Mouse (Mus musculus) hindbrain, embryonic 15.5 days (tissue): ENCODE results near the gene Colgalt1. TPM values are rescaled to one million over a fixed set of nuclear protein-coding genes. Genes with fewer than 3 reads are reported as not detected.

Source experiments
- ATAC-seq: fragments of 200-750 bp; cut with Nextera tagmentation; 2 replicates; pipeline ENCODE4 v1.8.0; 2017; ENCODE audit warnings: low read depth, moderate number of reproducible peaks, moderate TSS enrichment; ENCODE audit not compliant: low FRiP score
- H3K27ac ChIP-seq: fragments of 300-500 bp; sonication (generic); replicated peaks from 2 replicates; pipeline ENCODE4 v1.5.1; 2015; ENCODE audit warnings: mild to moderate bottlenecking, inconsistent platforms
- H3K27me3 ChIP-seq: fragments of 300-500 bp; sonication (generic); 2 replicates; pipeline ENCODE4 v1.6.1; 2015; ENCODE audit warnings: control low read depth, inconsistent platforms
- H3K36me3 ChIP-seq: fragments of 300-500 bp; sonication (generic); 2 replicates; pipeline ENCODE4 v1.6.1; 2015; ENCODE audit warnings: control low read depth, inconsistent platforms
- H3K4me1 ChIP-seq: fragments of 300-500 bp; sonication (generic); replicated peaks from 2 replicates; pipeline ENCODE4 v1.6.1; 2015; ENCODE audit warnings: control low read depth, inconsistent platforms
- H3K4me2 ChIP-seq: fragments of 300-500 bp; sonication (generic); 2 replicates; pipeline ENCODE4 v1.6.1; 2015; ENCODE audit warnings: moderate library complexity, mild to moderate bottlenecking, inconsistent platforms
- H3K4me3 ChIP-seq: fragments of 300-500 bp; sonication (generic); 2 replicates; pipeline ENCODE4 v1.5.1; 2015; ENCODE audit warnings: mild to moderate bottlenecking, inconsistent platforms
- H3K9ac ChIP-seq: fragments of 300-500 bp; sonication (generic); 2 replicates; pipeline ENCODE4 v1.6.1; 2015; ENCODE audit warnings: inconsistent platforms
- H3K9me3 ChIP-seq: fragments of 300-500 bp; sonication (generic); 2 replicates; pipeline ENCODE4 v1.6.1; 2016; ENCODE audit warnings: control low read depth, inconsistent platforms
- WGBS: fragments of 180-500 bp; shearing (Covaris S2); methylation state at CpG from one replicate; pipeline ENCODE4 v1.1.7; 2015; 5-methylcytosine and 5-hydroxymethylcytosine counted together
- polyA plus RNA-seq: library from polyadenylated mRNA; unstranded; fragments of >200 nt; fragmentation: Nextera tagmentation; extraction: Ambion mirVana; gene quantifications from 2 replicates; pipeline ENCODE4 v1.2.1, GENCODE M21; 2015

The Colgalt1 gene
- polyA plus RNA-seq, 1 experiment from 2014 or later, result 78.2 TPM

GRCm38 (mm10) chr8:71604021-71604420 lies 6.8 kb upstream of the Colgalt1 start:
- Histone ChIP-seq H3K9ac (no peak overlapping the region), H3K4me2 (no peak overlapping the region), H3K27ac (no peak overlapping the region), H3K36me3 (peaks cover 4% of the 10 kb centered on the region; the same call in 1 of the 2 replicates), H3K4me1 (peaks cover 18% of the 10 kb centered on the region), H3K9me3 (no peaks in the 10 kb centered on the region), H3K27me3 (peaks cover 43% of the 10 kb centered on the region), H3K4me3 (no peak overlapping the region)
- ATAC-seq, result no peak
- 55% methylated on average over 7 of the region's 7 CpGs for WGBS

- no peaks in the 10 kb centered on the region for H3K9me3 ChIP-seq
- peak overlapping the region; percentile 91 for H3K4me3 ChIP-seq
- 38% methylated on average over 5 of the region's 5 CpGs for WGBS
- peaks cover 15% of the 10 kb centered on the region for H3K4me1 ChIP-seq
- ATAC-seq, result no peak
- peak overlapping the region; percentile 91 for H3K9ac ChIP-seq
- no peak overlapping the region for H3K27ac ChIP-seq
- H3K4me2 ChIP-seq, result peak overlapping the region; percentile 78
- H3K36me3 ChIP-seq, result peaks cover 30% of the 10 kb centered on the region
- no peaks in the 10 kb centered on the region for H3K27me3 ChIP-seq
Measured at GRCm38 (mm10) chr8:71612141-71612540, 1.3 kb downstream of the Colgalt1 start.

- no peak overlapping the region for H3K4me3 ChIP-seq
- H3K27ac ChIP-seq, result no peak overlapping the region
- no peak overlapping the region for H3K4me2 ChIP-seq
- WGBS, result 71% methylated on average over 4 of the region's 4 CpGs
- H3K27me3 ChIP-seq, result no peaks in the 10 kb centered on the region
- H3K36me3 ChIP-seq, result peaks cover 43% of the 10 kb centered on the region
- peaks cover 15% of the 10 kb centered on the region for H3K4me1 ChIP-seq
- no peaks in the 10 kb centered on the region for H3K9me3 ChIP-seq
- H3K9ac ChIP-seq, result no peak overlapping the region
- ATAC-seq, result no peak
Measured at GRCm38 (mm10) chr8:71613418-71613817, 2.6 kb downstream of the Colgalt1 start.

GRCm38 (mm10) chr8:71619786-71620185 lies 9.0 kb downstream of the Colgalt1 start:
- H3K36me3 ChIP-seq, result peaks cover 88% of the 10 kb centered on the region
- no peaks in the 10 kb centered on the region for H3K27me3 ChIP-seq
- no peak overlapping the region for H3K4me2 ChIP-seq
- no peaks in the 10 kb centered on the region for H3K9me3 ChIP-seq
- no peak for ATAC-seq
- H3K27ac ChIP-seq, result no peak overlapping the region
- no peak overlapping the region for H3K4me3 ChIP-seq
- 97% methylated on average over 2 of the region's 2 CpGs for WGBS
- H3K9ac ChIP-seq, result no peak overlapping the region
- no peaks in the 10 kb centered on the region for H3K4me1 ChIP-seq

- Histone ChIP-seq H3K4me1 (peaks cover 25% of the 10 kb centered on the region), H3K36me3 (peaks cover 41% of the 10 kb centered on the region), H3K4me2 (no peak overlapping the region), H3K4me3 (no peak overlapping the region), H3K9ac (no peak overlapping the region), H3K9me3 (no peaks in the 10 kb centered on the region), H3K27ac (no peak overlapping the region), H3K27me3 (no peaks in the 10 kb centered on the region)
- WGBS, result 71% methylated on average over 1 of the region's 1 CpGs
- no peak for ATAC-seq
Measured at GRCm38 (mm10) chr8:71625088-71625487, 14.3 kb downstream of the Colgalt1 start.

GRCm38 (mm10) chr8:71626753-71627152 lies 16.0 kb downstream of the Colgalt1 start:
- no peak overlapping the region for H3K9ac ChIP-seq
- no peak overlapping the region for H3K4me3 ChIP-seq
- no peaks in the 10 kb centered on the region for H3K9me3 ChIP-seq
- 86% methylated on average over 9 of the region's 9 CpGs for WGBS
- H3K4me1 ChIP-seq, result peaks cover 28% of the 10 kb centered on the region
- no peaks in the 10 kb centered on the region for H3K27me3 ChIP-seq
- ATAC-seq, result no peak
- H3K36me3 ChIP-seq, result peaks cover 28% of the 10 kb centered on the region
- H3K27ac ChIP-seq, result no peak overlapping the region
- no peak overlapping the region for H3K4me2 ChIP-seq

- Histone ChIP-seq H3K27me3 (no peaks in the 10 kb centered on the region), H3K9me3 (no peaks in the 10 kb centered on the region), H3K9ac (no peak overlapping the region), H3K4me1 (peaks cover 28% of the 10 kb centered on the region), H3K4me3 (no peak overlapping the region), H3K36me3 (peaks cover 20% of the 10 kb centered on the region), H3K4me2 (no peak overlapping the region), H3K27ac (0 out of 2 replicates have a peak overlapping the region, but pooled peaks have one; percentile 89)
- 54% methylated on average over 9 of the region's 9 CpGs for WGBS
- ATAC-seq, result no peak
Measured at GRCm38 (mm10) chr8:71627265-71628099, 16.7 kb downstream of the Colgalt1 start.

- Histone ChIP-seq H3K9ac (peak overlapping the region; percentile 63), H3K4me3 (peak overlapping the region; percentile 45), H3K9me3 (no peaks in the 10 kb centered on the region), H3K4me2 (peak overlapping the region; percentile 94), H3K4me1 (peaks cover 28% of the 10 kb centered on the region), H3K27me3 (no peaks in the 10 kb centered on the region), H3K27ac (peak overlapping the region; percentile 89), H3K36me3 (peaks cover 10% of the 10 kb centered on the region)
- WGBS, result 9% methylated on average over 16 of the region's 16 CpGs
- no peak for ATAC-seq
Measured at GRCm38 (mm10) chr8:71628396-71629095, 17.7 kb downstream of the Colgalt1 start.

GRCm38 (mm10) chr8:71629096-71629697 lies 18.4 kb downstream of the Colgalt1 start:
- Histone ChIP-seq H3K4me2 (peak overlapping the region; percentile 94), H3K27ac (peak overlapping the region; percentile 89), H3K4me3 (peak overlapping the region; percentile 45), H3K4me1 (peaks cover 28% of the 10 kb centered on the region), H3K9me3 (no peaks in the 10 kb centered on the region), H3K27me3 (no peaks in the 10 kb centered on the region), H3K36me3 (peaks cover 3% of the 10 kb centered on the region), H3K9ac (peak overlapping the region; percentile 63)
- under 1% methylated on average over 55 of the region's 55 CpGs for WGBS
- peak; percentile 89 for ATAC-seq

GRCm38 (mm10) chr8:71629781-71630212 lies 19.0 kb downstream of the Colgalt1 start:
- Histone ChIP-seq H3K27ac (peak overlapping the region; percentile 89), H3K4me3 (peak overlapping the region; percentile 45), H3K36me3 (no peaks in the 10 kb centered on the region), H3K9ac (peak overlapping the region; percentile 63), H3K4me1 (peaks cover 31% of the 10 kb centered on the region), H3K27me3 (no peaks in the 10 kb centered on the region), H3K4me2 (peak overlapping the region; percentile 94), H3K9me3 (no peaks in the 10 kb centered on the region)
- WGBS, result 2% methylated on average over 25 of the region's 25 CpGs
- peak; percentile 21 for ATAC-seq

- 92% methylated on average over 6 of the region's 6 CpGs for WGBS
- Histone ChIP-seq H3K4me2 (no peak overlapping the region), H3K27me3 (no peaks in the 10 kb centered on the region), H3K4me1 (peaks cover 31% of the 10 kb centered on the region), H3K9me3 (no peaks in the 10 kb centered on the region), H3K4me3 (no peak overlapping the region), H3K36me3 (no peaks in the 10 kb centered on the region), H3K9ac (no peak overlapping the region), H3K27ac (no peak overlapping the region)
- no peak for ATAC-seq
Measured at GRCm38 (mm10) chr8:71630761-71631160, 20.0 kb downstream of the Colgalt1 start.

- Histone ChIP-seq H3K4me2 (no peak overlapping the region), H3K36me3 (no peaks in the 10 kb centered on the region), H3K9me3 (no peaks in the 10 kb centered on the region), H3K4me1 (peaks cover 31% of the 10 kb centered on the region), H3K27me3 (no peaks in the 10 kb centered on the region), H3K27ac (no peak overlapping the region), H3K4me3 (no peak overlapping the region), H3K9ac (no peak overlapping the region)
- WGBS, result 66% methylated on average over 2 of the region's 2 CpGs
- no peak for ATAC-seq
Measured at GRCm38 (mm10) chr8:71631897-71632296, 21.1 kb downstream of the Colgalt1 start.
